Mouse (Mus musculus) thymus, postnatal 36 days (tissue): ENCODE measurements around the gene Npdc1.
A peak's percentile ranks its signal among the peaks of the same experiment; 100 is the strongest.

Experiments
- DNase-seq, 2 experiments: peaks; one replicate each; pipeline ENCODE4 v3.0.0; 2022; ENCODE audit warnings: mixed read lengths in 2 of 2

Gene Npdc1

GRCm38 (mm10) chr2:25430395-25431233 is 31.5 kb downstream of the Npdc1 start:
- peak; percentile 1 to 5 for DNase-seq

GRCm38 (mm10) chr2:25431308-25431855 is 32.2 kb downstream of the Npdc1 start:
- DNase-seq = peak in 1 of 2 experiments; percentile 1

- peak in 1 of 2 experiments; percentile 1 for DNase-seq
Measured at GRCm38 (mm10) chr2:25432326-25433098, 33.4 kb downstream of the Npdc1 start.

- peak in 1 of 2 experiments; percentile 0 for DNase-seq
Measured at GRCm38 (mm10) chr2:25433101-25433500, 34.0 kb downstream of the Npdc1 start.

GRCm38 (mm10) chr2:25434292-25434691 is 35.1 kb downstream of the Npdc1 start:
- DNase-seq = peak in 1 of 2 experiments; percentile 1

GRCm38 (mm10) chr2:25436286-25436820 is 37.2 kb downstream of the Npdc1 start:
- no peak for DNase-seq

- DNase-seq = no peak
Measured at GRCm38 (mm10) chr2:25441067-25441466, 41.9 kb downstream of the Npdc1 start.

- DNase-seq = no peak
Measured at GRCm38 (mm10) chr2:25442682-25443081, 43.5 kb downstream of the Npdc1 start.

- no peak for DNase-seq
Measured at GRCm38 (mm10) chr2:25450853-25451647, 51.9 kb downstream of the Npdc1 start.

GRCm38 (mm10) chr2:25452951-25453350 is 53.8 kb downstream of the Npdc1 start:
- DNase-seq = no peak

- no peak for DNase-seq
Measured at GRCm38 (mm10) chr2:25456205-25456953, 57.2 kb downstream of the Npdc1 start, which contains the start of gene Clic3. Clic3 (plus strand) TSS chr2:25456838.

- DNase-seq = no peak
Measured at GRCm38 (mm10) chr2:25457022-25457896, 58.1 kb downstream of the Npdc1 start.

GRCm38 (mm10) chr2:25458911-25459310 is 59.8 kb downstream of the Npdc1 start:
- no peak for DNase-seq
